Mouse (Mus musculus): ENCODE data around the gene Msn.

The Msn gene

DNA sequence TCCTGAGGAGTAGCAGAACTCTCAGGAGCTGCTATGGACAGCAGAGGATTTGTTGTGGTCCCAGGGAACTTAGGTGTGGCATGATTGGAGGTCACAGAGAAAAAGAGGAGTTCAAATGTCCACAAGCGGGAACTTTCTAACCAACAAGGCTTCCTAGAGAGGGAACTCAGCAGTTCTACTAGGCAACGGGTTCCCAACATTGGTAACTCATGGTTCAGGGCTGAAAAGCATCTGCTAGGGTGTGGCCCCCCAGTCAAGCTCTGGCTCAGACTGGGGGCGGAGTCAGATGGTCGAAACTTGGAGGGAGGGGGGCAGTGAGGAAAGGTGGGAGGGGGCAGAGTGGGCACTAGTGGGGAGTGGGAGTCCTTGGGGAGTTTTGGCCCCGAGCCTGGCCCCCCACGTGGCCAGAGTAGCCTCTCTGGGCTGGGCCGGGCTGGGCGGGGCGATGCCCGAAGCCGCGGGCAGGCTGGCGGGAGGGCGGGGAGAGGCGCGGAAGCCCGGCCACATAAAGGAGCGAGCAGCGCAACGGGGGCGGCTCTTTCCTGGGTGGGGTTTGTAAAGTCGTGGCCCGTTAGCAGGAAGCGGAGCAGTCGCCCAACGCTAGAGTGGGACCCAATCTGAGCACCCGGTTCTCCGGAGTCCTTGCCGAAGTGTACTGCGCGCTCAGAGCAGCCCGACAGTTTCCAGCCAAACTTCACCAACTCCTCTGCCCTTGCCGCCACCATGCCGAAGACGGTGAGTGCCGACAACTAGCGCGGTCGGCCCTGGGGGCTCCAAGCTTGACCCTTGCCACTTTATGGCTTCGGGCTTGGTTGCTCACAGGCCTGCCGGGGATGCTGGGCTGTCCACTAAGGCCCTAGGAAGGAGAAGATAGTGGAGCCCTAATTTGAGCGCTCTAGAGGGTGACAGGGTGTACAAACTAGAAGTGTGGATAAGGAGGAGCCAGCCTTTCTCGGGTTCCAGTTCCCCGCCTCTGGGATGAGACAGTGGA lies at the start of gene Msn:
Gene Msn (plus strand): TSS at position 534 of the 991 bp plus-strand sequence.
- peak; percentile 26 for DNase-seq (ENCODE audit: low read depth, low spot score)

DNA sequence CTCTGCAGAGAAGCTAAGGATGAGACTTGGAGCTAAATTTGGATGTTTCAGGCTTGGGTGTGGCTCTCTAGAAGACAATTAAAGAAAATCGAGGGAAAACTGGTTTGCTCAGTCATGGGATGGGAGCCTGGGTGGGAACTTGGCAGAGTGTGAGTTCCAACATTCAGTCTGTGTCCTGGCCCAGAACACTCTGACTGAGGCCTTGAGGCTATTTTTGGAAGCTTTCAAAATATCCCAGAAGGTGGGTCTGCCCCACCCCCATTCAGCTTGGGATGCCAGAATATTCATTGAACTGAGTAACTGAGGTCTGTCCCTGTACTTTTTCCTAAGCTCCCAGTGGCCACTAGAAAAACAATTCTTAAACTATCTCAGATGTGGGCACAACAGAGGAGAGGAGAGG lies 43.0 kb upstream of the Msn start:
- no peak for DNase-seq (ENCODE audit: low read depth, low spot score)

DNA sequence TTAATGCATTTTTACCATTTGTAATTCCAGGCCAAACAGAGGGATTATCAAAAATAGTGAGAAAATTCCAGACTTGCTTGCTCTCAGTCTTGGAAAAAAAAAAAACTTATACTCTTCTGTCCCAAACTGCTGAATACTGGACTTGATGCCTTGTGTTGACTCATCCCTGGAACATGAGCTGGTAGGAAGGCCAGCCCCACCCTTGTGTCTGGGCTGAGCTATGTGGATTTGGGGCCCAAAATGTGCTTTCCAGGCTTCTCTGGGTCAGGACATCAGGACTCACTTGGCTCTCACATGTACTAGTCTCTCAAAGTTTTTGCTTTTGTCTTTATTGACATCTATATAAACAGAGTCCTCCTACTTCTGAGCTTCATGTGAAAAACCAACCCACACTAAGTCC lies 18.1 kb upstream of the Msn start:
- no peak for DNase-seq (ENCODE audit: low read depth, low spot score)

DNA sequence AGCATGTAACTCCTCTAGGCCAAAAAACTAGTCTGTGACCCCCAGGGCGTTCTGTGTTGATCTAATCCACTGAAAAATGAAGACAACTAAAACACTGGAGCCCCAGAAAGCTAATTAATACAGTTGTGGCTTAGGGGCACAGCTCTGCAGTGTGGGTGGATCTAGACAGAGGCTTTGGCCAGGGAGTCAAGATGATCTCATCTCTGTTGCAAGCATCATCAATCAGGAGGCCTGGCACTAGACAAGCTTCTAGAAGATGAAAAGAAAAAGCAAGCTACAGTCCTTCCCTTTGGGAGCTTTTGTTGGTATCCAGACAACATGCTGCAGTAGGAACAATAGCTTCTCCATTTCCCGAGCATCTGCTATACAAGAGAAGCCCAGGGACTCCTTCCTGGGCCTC lies 9.6 kb upstream of the Msn start:
- no peak for DNase-seq (ENCODE audit: low read depth, low spot score)

DNA sequence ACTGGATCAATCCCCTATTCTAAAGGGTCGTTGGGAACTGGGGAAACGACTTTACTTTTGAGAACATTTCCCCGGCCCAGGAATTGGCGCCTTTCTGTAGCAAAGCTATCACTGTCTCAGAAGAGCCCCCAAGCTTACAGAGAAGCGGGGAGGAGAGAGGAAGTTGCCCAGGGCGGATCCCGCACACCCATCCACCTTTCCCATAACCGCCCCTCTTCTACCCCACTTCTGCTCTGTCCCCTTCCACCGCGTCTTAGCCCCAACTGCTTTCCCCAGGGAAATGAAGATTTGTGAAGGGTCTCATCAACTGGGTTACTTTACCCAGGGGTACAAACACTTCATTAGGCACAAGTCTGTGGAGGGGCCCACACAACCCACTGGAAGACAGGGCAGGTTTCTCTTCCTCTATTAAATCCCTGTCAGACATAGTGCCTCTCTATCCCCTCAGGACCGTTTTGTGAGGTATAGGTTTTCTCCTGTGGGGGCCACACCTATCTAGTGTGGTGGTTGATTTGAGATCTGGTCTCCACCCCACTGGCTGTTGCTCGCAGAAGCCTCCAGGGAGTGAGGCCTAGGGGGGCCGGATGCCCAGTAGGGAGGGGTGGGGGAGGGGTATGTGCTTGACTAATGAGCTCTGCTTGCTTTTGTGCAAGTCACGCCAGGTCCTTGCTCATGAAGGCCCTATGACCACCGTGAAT lies 820 bp downstream of the Msn start:
- peak; percentile 13 for DNase-seq (ENCODE audit: low read depth, low spot score)

DNA sequence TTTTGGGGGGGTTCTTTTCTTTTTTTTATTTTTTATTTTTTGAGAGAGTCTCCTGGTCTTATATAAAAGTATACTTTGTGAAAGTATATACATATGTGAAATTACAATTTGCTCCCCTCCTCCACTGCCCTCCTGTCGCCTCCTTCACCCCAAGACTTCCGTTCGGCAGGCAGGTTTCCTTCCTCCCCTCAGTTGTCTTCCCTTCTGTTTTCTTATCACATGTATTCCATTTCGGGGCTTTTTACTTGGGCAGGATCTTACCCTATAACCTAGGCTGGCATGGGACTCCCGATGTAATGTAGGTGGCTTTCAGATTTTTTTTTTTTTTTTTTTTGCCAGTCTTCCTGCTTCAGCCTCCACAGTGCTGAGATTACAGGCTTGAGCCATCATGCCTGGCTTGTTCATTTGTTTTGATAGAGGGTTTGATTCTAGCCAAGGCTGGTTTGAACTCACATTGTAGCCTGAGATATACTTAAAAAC lies 1.7 kb downstream of the Msn start:
- no peak for DNase-seq (ENCODE audit: low read depth, low spot score)

DNA sequence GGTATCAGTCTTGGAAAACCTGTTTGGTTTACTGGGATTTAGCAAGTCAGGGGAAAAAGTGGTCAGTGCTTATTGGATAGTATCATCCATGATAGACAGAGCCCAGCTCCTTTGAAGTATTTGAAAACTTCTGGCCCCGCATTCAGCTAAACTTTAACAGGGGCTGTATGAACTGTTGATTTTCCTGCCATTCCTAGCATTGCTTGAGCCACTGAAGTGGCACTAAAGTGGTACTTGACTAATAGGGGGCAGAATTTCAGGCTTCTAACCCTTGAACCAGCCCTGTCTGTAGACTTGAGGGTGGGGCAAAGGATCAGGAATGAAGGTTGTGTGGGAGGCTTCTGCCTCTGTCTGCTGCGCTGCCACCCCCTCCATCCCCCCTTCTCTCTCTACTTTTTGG lies 3.2 kb downstream of the Msn start:
- DNase-seq (ENCODE audit: low read depth, low spot score): no peak

DNA sequence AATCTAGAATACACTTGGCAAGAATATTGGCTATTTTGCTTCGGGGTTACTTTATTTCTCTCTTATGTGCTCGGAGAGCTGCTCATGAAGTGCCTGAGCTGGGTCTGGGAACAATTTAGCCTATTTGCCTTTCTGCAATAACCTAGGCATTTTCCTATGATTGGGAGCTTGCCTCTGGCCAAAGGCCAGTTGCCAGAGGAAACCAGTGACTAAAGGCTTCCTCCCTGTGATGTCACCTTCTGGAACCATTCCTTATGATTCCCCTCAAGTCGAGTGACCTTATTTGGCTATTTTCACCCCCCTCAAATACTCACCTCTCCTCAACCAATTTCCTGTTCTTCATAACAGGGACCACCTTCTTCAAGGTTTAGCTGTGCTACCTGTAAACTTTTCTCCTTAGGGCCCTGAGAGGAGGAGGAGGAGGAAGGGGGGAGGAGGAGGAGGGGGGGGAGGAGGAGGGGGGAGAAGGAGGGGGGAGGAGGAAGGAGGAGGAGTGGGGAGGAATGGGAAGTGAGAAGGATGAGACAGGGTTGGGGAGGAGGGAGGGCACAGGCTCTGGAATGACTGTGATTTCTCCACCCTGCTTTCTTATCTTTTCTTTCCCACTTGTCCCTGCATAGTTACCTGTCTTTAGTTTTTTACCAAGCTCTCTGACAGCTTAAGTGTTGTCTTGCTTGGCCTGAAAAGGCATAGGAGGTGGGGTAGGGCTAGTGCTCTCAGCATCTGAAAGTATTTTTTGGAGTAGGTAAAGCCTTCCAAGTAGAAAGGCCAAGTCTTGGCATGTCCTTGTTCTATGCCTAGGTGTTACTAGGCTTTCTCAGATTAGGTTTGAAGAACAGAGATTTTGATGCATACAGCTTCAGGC lies 11.8 kb downstream of the Msn start:
- peak; percentile 1 for DNase-seq (ENCODE audit: low read depth, low spot score)

DNA sequence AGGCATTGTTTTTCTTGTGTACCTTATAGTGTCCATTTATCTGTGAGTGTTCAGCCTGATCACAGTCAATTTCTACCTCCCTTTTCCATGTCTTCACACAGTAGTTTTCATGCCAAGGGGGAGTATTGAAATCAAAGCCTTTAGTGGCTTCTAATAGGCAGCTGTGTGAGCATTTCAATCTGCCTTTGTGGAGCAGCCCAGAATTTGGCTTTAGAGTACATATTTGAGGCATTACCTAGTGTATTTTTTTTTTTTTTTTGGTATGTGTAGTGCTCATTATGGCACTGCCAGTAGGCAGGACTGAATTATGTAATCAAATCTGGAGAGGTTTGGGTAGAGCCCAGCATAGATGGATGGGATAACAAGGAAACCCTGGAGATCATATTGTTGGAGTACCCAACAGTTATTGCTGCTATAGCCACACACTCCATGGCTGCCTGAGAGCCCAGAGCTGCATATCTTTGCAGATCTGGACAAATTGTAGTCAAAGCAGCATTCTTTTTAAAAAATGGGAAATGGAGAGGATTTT lies 17.3 kb downstream of the Msn start:
- no peak for DNase-seq (ENCODE audit: low read depth, low spot score)

DNA sequence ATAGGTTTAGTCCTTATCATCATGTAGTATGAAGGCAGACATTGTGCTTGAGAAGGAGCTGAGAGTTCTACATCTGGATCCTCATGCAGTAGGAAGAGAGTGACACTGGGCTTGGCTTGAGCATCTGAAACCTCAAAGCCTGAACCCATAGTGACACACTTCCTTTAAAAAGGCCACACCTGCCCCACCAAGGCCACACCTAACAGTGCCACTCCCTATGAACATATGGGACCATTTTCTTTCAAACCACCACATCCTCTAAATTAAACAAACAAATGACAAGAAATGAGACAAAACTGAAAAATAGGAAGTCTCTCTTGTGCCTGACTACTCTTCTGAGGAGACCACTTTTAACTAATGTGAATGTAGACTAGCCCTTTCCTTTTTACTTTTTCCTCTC lies 19.7 kb downstream of the Msn start:
- DNase-seq (ENCODE audit: low read depth, low spot score): no peak

DNA sequence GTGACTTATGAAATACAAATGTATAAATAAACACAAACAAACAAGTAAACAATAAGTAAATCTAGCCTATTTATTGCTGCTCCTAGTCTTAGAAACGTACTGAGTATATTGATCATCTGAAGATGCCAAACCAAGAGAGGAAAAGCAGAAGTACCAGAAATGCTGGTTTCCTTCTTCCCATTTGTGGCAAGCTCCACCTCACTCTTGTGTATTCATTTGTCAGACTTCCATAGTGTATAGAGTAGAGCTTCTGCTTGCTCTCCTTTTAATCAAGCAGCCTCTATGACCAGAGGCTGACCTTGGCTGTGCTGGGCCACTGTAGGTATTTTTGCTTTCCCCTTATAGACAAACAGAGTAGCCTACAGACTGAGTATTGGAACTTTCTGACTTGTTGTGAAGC lies 21.5 kb downstream of the Msn start:
- no peak for DNase-seq (ENCODE audit: low read depth, low spot score)

DNA sequence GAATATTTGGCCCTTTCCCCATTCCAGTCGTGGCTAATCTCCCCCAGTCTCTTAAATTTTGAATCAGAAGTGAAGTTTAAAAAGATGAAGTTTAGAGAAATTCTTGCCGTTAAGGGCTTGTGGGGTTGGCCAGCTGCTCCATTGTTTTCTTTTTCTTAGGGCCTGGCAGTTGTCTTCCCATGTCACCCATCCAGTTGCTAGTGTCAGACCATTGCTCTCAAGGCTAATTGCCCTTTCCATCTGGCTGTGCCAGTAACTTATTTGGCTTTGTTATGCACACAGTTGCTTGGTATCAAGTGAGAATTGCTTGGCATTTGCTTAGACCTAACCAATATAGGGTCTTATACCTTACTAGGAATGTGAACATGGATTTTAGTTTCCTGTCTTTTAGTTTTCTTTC lies 24.2 kb downstream of the Msn start:
- no peak for DNase-seq (ENCODE audit: low read depth, low spot score)

DNA sequence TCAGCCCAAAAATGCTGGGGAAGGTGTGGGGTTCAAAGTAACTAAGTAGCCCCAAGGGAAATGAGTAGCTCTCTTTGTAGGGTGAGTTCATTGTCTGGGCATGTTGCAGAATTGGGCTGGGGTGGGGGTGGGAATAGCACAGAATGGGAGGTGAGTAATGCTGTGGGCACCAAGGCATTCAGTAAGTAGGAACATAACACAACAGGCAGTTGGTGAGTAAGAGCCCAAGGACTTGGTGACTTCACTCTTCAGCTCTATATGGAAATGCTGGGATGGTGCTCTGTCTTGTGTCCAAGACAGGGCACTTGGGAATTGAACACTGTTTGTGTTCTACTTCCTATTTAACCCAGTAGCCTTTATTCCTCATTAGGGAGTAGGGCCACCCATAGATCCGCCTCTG lies 26.1 kb downstream of the Msn start:
- no peak for DNase-seq (ENCODE audit: low read depth, low spot score)

DNA sequence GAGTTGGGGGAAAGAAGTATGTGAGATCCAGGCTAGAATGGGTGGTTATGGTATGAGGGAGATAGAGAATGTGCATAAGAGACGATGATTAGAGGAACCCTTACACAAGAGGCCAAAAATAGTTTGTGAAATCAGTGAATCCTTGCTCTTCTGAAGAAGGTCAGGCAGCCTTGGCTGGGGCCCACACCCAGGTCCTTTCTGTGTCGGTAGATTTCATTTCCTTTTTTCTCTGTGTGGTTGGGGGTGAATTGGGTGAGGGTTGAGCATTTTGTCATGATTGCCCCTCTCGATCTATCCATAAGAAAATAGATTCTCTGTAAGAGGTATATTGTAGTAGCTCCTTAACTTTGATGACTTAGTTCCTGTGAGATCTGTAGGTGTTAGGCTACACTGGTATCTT lies 31.0 kb downstream of the Msn start:
- DNase-seq (ENCODE audit: low read depth, low spot score): no peak

DNA sequence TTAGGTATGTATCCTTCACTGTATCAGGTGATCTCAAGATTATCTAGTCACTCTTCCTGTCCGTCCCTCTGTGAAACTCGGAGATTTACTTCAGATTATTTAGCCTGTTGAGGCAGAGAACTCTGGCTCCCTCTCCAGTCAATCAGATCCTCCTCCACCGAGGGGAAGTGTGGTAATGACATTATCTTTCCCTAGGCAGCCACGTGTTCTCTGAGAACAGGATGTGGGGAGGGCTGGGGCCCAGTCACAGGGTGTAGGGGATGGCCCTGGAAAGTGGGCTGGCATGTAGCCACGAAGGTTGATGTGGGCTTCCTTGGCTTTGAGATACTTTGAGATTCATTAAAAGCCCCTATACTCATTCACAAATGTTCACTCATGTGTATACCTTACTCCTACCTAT lies 34.3 kb downstream of the Msn start:
- DNase-seq (ENCODE audit: low read depth, low spot score): no peak

DNA sequence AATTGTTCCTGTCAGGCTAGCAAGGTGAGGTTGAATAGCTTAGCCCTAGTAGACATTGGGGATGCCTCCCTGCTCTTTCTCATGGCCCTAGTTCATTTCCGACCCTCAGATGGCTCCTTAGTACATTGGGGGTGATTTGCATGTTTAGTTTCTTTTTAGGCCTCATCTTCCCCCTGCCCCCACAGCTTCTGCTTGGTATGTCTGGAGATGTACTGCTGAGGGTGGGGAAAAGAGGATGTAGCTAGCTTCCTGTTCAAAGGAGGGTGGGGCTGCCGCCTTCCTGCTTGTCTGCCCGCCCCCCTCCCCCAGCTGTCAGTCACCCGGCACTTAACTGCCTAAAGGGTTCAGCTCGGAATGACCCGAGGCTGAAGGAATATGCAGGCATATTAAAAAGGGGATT lies 34.8 kb downstream of the Msn start:
- DNase-seq (ENCODE audit: low read depth, low spot score): no peak

DNA sequence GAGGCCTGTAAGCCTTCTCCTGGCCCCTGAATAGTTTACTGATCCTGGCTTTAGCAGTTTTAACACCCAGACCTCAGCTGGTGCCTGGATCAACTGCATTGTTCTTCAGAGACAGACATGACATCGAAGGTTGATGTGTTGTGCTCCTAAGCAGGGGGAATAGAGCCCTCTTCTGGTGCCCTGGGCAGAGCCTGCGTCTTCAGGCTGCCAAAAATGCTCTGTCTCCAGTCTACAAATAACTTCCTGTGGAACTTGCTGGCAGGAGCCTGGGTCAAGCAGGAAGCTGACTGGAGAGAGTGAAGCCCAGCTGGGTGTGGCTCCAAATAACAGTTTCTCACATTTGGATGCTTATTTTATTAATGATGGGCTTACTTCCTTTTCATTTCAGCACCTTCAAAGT lies 37.4 kb downstream of the Msn start:
- DNase-seq (ENCODE audit: low read depth, low spot score): no peak

DNA sequence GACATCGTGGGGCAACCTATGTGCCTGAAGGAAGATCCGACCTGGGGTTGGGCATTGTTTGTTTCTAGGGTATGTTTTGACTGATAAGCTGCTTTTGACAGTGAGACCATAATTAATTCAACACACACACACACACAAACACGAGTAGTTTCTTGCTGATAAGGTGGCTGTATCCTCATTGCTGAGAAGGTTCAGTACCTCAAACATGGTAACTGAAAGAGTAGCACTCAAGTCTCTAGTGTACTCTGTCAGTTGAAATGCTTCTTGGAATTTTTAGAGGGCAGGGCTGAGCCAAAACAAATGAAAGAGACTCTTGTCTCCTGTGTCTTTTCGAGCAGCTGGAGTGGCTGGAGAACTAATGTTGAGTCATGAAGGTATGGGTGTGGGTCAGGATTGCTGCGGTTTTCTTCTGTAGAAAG lies 38.4 kb downstream of the Msn start:
- DNase-seq (ENCODE audit: low read depth, low spot score): no peak

DNA sequence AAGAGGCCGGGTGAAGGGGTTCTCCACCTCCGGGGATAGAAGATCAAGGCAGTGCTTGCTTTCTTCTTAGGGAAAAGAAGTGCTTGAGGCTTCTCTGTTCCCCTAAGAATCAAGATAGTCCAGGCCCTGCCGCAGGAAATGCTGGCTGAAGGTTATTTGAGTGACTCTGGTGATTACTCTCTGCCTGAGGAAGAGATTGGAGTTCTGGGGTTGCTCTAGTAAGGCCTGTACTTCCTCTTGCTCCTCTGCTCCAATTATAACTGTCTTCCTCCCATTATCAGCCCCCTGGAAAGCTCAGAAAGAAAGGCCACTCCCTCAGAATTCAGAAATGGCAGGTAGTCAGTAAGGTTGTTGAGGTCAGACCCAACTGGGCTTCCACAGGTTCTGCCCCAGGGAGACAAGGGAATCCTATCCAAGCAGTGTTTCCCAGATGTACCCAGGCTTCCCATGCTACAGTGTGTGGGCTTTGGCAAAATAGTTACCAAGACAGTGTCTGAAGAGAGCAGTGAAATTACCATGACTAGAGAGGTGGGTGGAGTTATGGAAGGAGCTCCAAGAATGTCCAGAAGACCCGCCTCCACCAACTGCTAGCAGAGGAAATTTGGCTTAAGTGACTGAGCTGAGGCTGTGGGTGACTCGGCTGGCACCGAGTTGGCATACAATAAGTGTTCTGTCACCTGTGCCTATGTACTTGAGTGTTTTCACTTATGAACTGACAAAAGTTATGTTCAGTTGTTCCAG lies 39.2 kb downstream of the Msn start:
- DNase-seq (ENCODE audit: low read depth, low spot score): no peak

DNA sequence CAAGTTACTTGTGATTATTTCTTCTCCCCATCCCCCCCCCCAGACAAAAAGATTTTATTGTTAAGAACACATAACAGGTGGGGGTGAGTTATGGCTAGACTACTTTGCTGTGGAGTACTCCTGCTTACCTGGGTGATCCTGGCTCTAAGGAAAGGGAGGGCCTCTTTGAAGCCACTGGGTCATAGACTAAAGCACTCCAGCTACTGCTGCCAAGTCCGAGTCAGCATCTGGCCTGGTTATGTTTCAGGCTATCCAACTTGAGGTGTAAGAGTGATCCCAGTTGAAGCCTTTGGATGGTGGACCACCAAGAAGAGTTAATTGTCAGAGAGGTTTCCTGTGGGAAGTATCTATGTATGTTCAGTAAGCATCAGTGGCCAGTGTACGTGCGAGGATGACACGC lies 39.7 kb downstream of the Msn start:
- no peak for DNase-seq (ENCODE audit: low read depth, low spot score)

DNA sequence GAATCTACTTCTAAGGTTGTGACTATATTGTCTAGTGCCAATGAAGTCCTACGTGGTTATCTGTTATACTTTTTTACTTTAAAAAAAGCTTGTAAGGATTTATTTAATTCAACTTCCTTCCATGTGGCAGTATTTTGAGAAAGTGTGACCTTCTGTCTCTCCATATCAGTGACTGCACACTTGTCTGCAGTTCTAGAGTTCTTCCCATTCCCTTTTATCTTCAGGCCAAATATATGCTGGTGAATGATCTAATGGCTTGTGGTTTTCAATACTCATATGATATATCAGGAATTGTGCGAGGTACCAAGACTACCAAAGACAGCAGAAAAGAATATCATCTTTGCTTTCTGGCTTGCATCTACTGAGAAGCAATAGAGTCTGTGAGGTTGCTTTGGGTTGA lies 43.4 kb downstream of the Msn start:
- no peak for DNase-seq (ENCODE audit: low read depth, low spot score)
